Mouse (Mus musculus) mesoderm, embryonic 11.5 days (tissue): Measurements from ENCODE around the gene Ctnnbl1.

Source experiments
- DNase-seq: peaks from one replicate; pipeline ENCODE4 v3.0.0-alpha.2; 2012; ENCODE audit warnings: low read depth, low spot score

Gene Ctnnbl1

GRCm38 (mm10) chr2:157750926-157751588 lies 13.9 kb downstream of the Ctnnbl1 start:
- no peak for DNase-seq

- DNase-seq = no peak
Observed at GRCm38 (mm10) chr2:157751589-157752373, 14.6 kb downstream of the Ctnnbl1 start.

- no peak for DNase-seq
Observed at GRCm38 (mm10) chr2:157752374-157752743, 15.2 kb downstream of the Ctnnbl1 start.

- DNase-seq = no peak
Observed at GRCm38 (mm10) chr2:157755771-157756170, 18.6 kb downstream of the Ctnnbl1 start.

- no peak for DNase-seq
Observed at GRCm38 (mm10) chr2:157756193-157756592, 19.0 kb downstream of the Ctnnbl1 start.

- no peak for DNase-seq
Observed at GRCm38 (mm10) chr2:157758395-157758794, 21.2 kb downstream of the Ctnnbl1 start.

- DNase-seq = no peak
Observed at GRCm38 (mm10) chr2:157759717-157760116, 22.5 kb downstream of the Ctnnbl1 start.

- DNase-seq = no peak
Observed at GRCm38 (mm10) chr2:157762903-157763302, 25.7 kb downstream of the Ctnnbl1 start.

GRCm38 (mm10) chr2:157766591-157766990 lies 29.4 kb downstream of the Ctnnbl1 start:
- no peak for DNase-seq

GRCm38 (mm10) chr2:157768682-157769429 lies 31.7 kb downstream of the Ctnnbl1 start:
- no peak for DNase-seq

- no peak for DNase-seq
Observed at GRCm38 (mm10) chr2:157770761-157771160, 33.6 kb downstream of the Ctnnbl1 start.

- no peak for DNase-seq
Observed at GRCm38 (mm10) chr2:157773661-157774060, 36.5 kb downstream of the Ctnnbl1 start.

GRCm38 (mm10) chr2:157775957-157776356 lies 38.8 kb downstream of the Ctnnbl1 start:
- DNase-seq = no peak

- no peak for DNase-seq
Observed at GRCm38 (mm10) chr2:157780956-157781355, 43.8 kb downstream of the Ctnnbl1 start.

GRCm38 (mm10) chr2:157783152-157783551 lies 46.0 kb downstream of the Ctnnbl1 start:
- no peak for DNase-seq

- no peak for DNase-seq
Observed at GRCm38 (mm10) chr2:157784238-157784637, 47.0 kb downstream of the Ctnnbl1 start.

GRCm38 (mm10) chr2:157784647-157785046 lies 47.4 kb downstream of the Ctnnbl1 start:
- DNase-seq = no peak

- DNase-seq = no peak
Observed at GRCm38 (mm10) chr2:157789226-157789625, 52.0 kb downstream of the Ctnnbl1 start.

GRCm38 (mm10) chr2:157790836-157791495 lies 53.8 kb downstream of the Ctnnbl1 start:
- DNase-seq = no peak

- DNase-seq = peak; percentile 45
Observed at GRCm38 (mm10) chr2:157791528-157792162, 54.4 kb downstream of the Ctnnbl1 start.

- DNase-seq = no peak
Observed at GRCm38 (mm10) chr2:157792840-157793552, 55.8 kb downstream of the Ctnnbl1 start.
